Mouse (Mus musculus) heart, adult 2 months (tissue): ENCODE measurements around the gene Bco2. TPM values are rescaled to one million over a fixed set of nuclear protein-coding genes. Genes with fewer than 3 reads are reported as not detected.
A peak's percentile ranks its signal among the peaks of the same experiment; 100 is the strongest.

Experiments used
- DNase-seq, 2 experiments: peaks; one replicate each; pipeline ENCODE4 v3.0.0; 2021
- H3K27ac ChIP-seq: fragments of 200-600 bp; 2 replicates; pipeline ENCODE4 v1.8.1; 2022
- H3K27me3 ChIP-seq: fragments of 200-500 bp; 2 replicates; pipeline ENCODE4 v1.6.1; 2012; ENCODE audit warnings: mild to moderate bottlenecking, low read length, inconsistent platforms, mixed read lengths; ENCODE audit not compliant: control insufficient read depth, insufficient read depth
- H3K36me3 ChIP-seq: fragments of 200-500 bp; 2 replicates; pipeline ENCODE4 v1.6.1; 2012; ENCODE audit warnings: low read length, inconsistent platforms; ENCODE audit not compliant: control insufficient read depth, insufficient read depth
- H3K4me1 ChIP-seq: fragments of 200-500 bp; 2 replicates; pipeline ENCODE4 v1.6.1; 2011; ENCODE audit warnings: low read length; ENCODE audit not compliant: control insufficient read depth, insufficient read depth
- H3K4me3 ChIP-seq: fragments of 200-600 bp; 2 replicates; pipeline ENCODE4 v1.8.1; 2022
- H3K79me2 ChIP-seq: fragments of 200-500 bp; replicated peaks from 2 replicates; pipeline ENCODE4 v1.6.1; 2012; ENCODE audit warnings: mild to moderate bottlenecking, inconsistent platforms, low read length, moderate library complexity, mixed read lengths; ENCODE audit not compliant: control insufficient read depth, insufficient read depth
- H3K9ac ChIP-seq: fragments of 200-500 bp; 2 replicates; pipeline ENCODE4 v1.6.1; 2012; ENCODE audit warnings: low read depth, mild to moderate bottlenecking, control low read depth, inconsistent platforms, low read length, mixed read lengths
- CTCF ChIP-seq: fragments of 200-600 bp; IDR thresholded peaks from 2 replicates; pipeline ENCODE4 v1.8.1; 2022; ENCODE audit warnings: antibody characterized with exemption, mild to moderate bottlenecking, moderate library complexity
- EP300 ChIP-seq: fragments of 200-500 bp; IDR thresholded peaks from 2 replicates; pipeline ENCODE4 v1.6.1; 2011; ENCODE audit warnings: low read depth, low read length, control low read depth; ENCODE audit not compliant: insufficient read depth
- POLR2A ChIP-seq: fragments of 200-500 bp; IDR thresholded peaks from 2 replicates; pipeline ENCODE4 v1.6.1; 2011; ENCODE audit warnings: mild to moderate bottlenecking, low read depth, low read length, control low read depth; ENCODE audit not compliant: insufficient read depth
- whole genome bisulfite sequencing: fragments of 180-500 bp; shearing (Covaris S2); methylation state at CpG from one replicate; pipeline ENCODE4 v1.1.7; 2018; 5-methylcytosine and 5-hydroxymethylcytosine counted together
- intact Hi-C: fragments of 180-260 bp; cut with DNase I; formaldehyde crosslinking; loops from one replicate; pipeline ENCODE4 v1.15.1; 2025
- polyA plus RNA-seq: library from polyadenylated mRNA; depleted of rRNA; stranded (reverse); fragments of >200 nt; gene quantifications from 2 replicates; pipeline ENCODE4 v1.2.3, GENCODE M21; 2012
- total RNA-seq, 2 experiments: library from RNA; stranded (reverse); gene quantifications; 2 replicates each; pipeline ENCODE4 v1.2.3; 2021

Bco2 gene
- total and polyA plus RNA-seq, 3 experiments: 0.33 to 0.50 (median 0.39) TPM

DNA sequence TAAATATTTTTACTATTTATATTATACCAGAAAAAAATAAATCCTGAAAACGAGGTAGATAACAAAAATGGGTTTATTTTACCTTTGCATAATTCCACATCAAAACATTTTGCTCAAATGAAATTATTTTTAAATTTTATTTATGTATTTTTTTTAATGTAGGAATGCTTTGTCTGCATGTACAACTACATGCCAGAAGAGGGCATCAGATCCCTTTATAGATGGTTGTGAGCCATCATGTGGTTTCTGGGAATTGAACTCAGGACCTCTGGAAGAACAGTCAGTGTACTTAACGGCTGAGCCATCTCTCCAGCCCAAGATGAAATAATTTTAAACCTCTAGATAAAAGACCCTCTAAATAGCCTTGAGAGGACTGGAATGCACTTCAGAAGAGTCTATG is 33.4 kb downstream of the Bco2 start:
- peaks cover 4% of the 10 kb centered on the region for H3K4me1 ChIP-seq
- H3K9ac ChIP-seq: no peak overlapping the region
- H3K36me3 ChIP-seq: peaks cover 5% of the 10 kb centered on the region; the same call in 1 of the 2 replicates
- no peaks in the 10 kb centered on the region for H3K27me3 ChIP-seq
- 40% methylated on average over 2 of the region's 2 CpGs for WGBS
- H3K4me3 ChIP-seq: no peak overlapping the region
- TF ChIP-seq CTCF (peak; percentile 55), POLR2A (no peak)
- H3K79me2 ChIP-seq: no peaks in the 10 kb centered on the region
- no peak overlapping the region for H3K27ac ChIP-seq
- DNase-seq: no peak
- intact Hi-C loops: loop anchor here (10.0 kb wide), 1 partner anchor 143 kb away; no protein-coding TSS in a partner anchor

GRCm38 (mm10) chr9:50520748-50521147 is 34.2 kb downstream of the Bco2 start:
- Histone ChIP-seq H3K79me2 (no peaks in the 10 kb centered on the region), H3K27me3 (no peaks in the 10 kb centered on the region), H3K4me1 (peaks cover 4% of the 10 kb centered on the region), H3K4me3 (no peak overlapping the region), H3K9ac (no peak overlapping the region), H3K36me3 (peaks cover 5% of the 10 kb centered on the region; the same call in 1 of the 2 replicates), H3K27ac (no peak overlapping the region)
- no peak for TF ChIP-seq POLR2A
- TF ChIP-seq CTCF: no peak
- no peak for TF ChIP-seq EP300
- intact Hi-C loops: loop anchor here (10.0 kb wide), 1 partner anchor 144 kb away; no protein-coding TSS in a partner anchor
- no peak for DNase-seq
- WGBS: 74% methylated on average over 6 of the region's 6 CpGs

- intact Hi-C loops: no loop called here
- H3K9ac ChIP-seq: no peak overlapping the region
- H3K4me1 ChIP-seq: peaks cover 4% of the 10 kb centered on the region
- no peak for DNase-seq
- TF ChIP-seq CTCF (peak; percentile 67), POLR2A (no peak)
- no peak overlapping the region for H3K4me3 ChIP-seq
- H3K36me3 ChIP-seq: peaks cover 5% of the 10 kb centered on the region; the same call in 1 of the 2 replicates
- 24% methylated on average over 2 of the region's 2 CpGs for WGBS
- H3K27me3 ChIP-seq: no peaks in the 10 kb centered on the region
- no peaks in the 10 kb centered on the region for H3K79me2 ChIP-seq
- no peak overlapping the region; the same call in 1 of the 2 replicates for H3K27ac ChIP-seq
Observed at GRCm38 (mm10) chr9:50518781-50519180, 36.2 kb downstream of the Bco2 start.

DNA sequence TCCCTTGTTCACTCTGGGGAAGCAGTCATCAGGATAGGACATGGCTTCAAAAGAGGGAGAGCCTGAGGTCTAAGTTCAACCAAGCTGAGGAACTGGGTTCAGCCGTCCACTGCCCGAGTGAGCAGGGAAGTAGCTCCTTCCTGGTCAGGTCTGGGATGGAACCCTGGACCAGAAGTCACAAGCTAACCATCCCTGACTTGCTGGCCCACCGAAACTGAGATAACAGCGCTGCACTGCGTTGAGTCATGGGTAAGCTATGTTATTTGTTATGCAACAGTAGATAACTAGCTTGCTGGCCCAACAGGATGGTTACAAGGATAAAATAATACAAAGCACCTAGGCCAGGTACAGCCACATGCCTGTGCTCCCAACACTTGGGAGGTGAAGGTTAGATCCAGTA is 39.5 kb downstream of the Bco2 start:
- Histone ChIP-seq H3K36me3 (no peaks in the 10 kb centered on the region), H3K9ac (no peak overlapping the region), H3K79me2 (no peaks in the 10 kb centered on the region), H3K27ac (no peak overlapping the region), H3K4me3 (no peak overlapping the region), H3K27me3 (no peaks in the 10 kb centered on the region), H3K4me1 (peaks cover 4% of the 10 kb centered on the region)
- TF ChIP-seq POLR2A (no peak), EP300 (no peak), CTCF (no peak)
- intact Hi-C loops: no loop called here
- 20% methylated on average over 5 of the region's 5 CpGs for WGBS
- DNase-seq: no peak

DNA sequence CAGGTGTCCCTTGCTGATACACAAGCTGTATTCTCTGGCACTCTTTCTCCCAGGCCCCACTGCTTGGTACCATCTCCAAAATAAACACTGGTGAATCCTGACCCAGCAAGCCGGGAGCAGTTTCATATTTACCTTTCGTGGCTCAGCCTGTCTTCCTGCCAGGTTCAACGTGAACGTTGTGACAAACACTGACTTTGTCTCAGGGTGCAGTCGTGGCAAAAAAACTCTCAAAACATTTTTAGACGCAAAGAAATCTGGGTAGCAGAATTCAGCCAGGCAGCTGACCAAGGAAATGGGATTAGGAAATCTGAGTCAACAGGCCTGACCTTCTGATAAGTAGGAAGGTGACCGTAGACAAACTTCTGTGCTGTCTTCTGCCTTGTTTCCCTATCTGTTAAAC is 47.4 kb downstream of the Bco2 start:
- H3K36me3 ChIP-seq: no peaks in the 10 kb centered on the region; the same call in 1 of the 2 replicates
- DNase-seq: peak in 1 of 2 experiments; percentile 6
- no peak overlapping the region; the same call in 1 of the 2 replicates for H3K27ac ChIP-seq
- intact Hi-C loops: no loop called here
- no peaks in the 10 kb centered on the region for H3K27me3 ChIP-seq
- TF ChIP-seq EP300 (no peak), POLR2A (no peak), CTCF (no peak)
- no peak overlapping the region for H3K4me3 ChIP-seq
- H3K4me1 ChIP-seq: 0 out of 2 replicates have a peak, but pooled peaks cover 1% of the 10 kb centered on the region
- WGBS: 19% methylated on average over 7 of the region's 7 CpGs
- H3K9ac ChIP-seq: no peak overlapping the region
- no peaks in the 10 kb centered on the region for H3K79me2 ChIP-seq

- DNase-seq: no peak
- Histone ChIP-seq H3K27ac (no peak overlapping the region), H3K36me3 (no peaks in the 10 kb centered on the region; the same call in 1 of the 2 replicates), H3K4me1 (0 out of 2 replicates have a peak, but pooled peaks cover 1% of the 10 kb centered on the region), H3K9ac (no peak overlapping the region), H3K4me3 (no peak overlapping the region), H3K27me3 (no peaks in the 10 kb centered on the region), H3K79me2 (no peaks in the 10 kb centered on the region)
- TF ChIP-seq POLR2A (no peak), EP300 (no peak), CTCF (no peak)
- 53% methylated on average over 6 of the region's 6 CpGs for WGBS
- intact Hi-C loops: no loop called here
Observed at GRCm38 (mm10) chr9:50505405-50505804, 49.6 kb downstream of the Bco2 start.
